Mouse (Mus musculus) MEL (cell line): ENCODE data around the gene Desi1. TPM values are rescaled to one million over a fixed set of nuclear protein-coding genes. Genes with fewer than 3 reads are reported as not detected.

Source experiments
- DNase-seq: peaks from one replicate; pipeline ENCODE4 v3.0.0; 2011; ENCODE audit warnings: low read depth, low spot score
- H3K27ac ChIP-seq: 2 replicates; pipeline ENCODE4 v1.5.1; 2012; ENCODE audit warnings: low read depth, mild to moderate bottlenecking, control low read depth, low read length, moderate library complexity; ENCODE audit not compliant: control insufficient read depth
- H3K27me3 ChIP-seq, 2 experiments: fragments of 150-350 bp in 1 of 2; sonication (generic) in 1 of 2; 2 replicates each; pipeline ENCODE4 v1.6.1; 2012; ENCODE audit warnings: low read length in 2 of 2, mild to moderate bottlenecking in 2 of 2, improper control_type of control experiment in 1 of 2, moderate library complexity in 1 of 2; ENCODE audit not compliant: insufficient read depth in 2 of 2, control insufficient read depth in 1 of 2
- H3K36me3 ChIP-seq, 2 experiments: 2 replicates each; pipeline ENCODE4 v1.6.1; 2012 to 2014; ENCODE audit warnings: low read length in 2 of 2, improper control_type of control experiment in 1 of 2, inconsistent platforms in 1 of 2, mild to moderate bottlenecking in 1 of 2; ENCODE audit not compliant: insufficient read depth in 2 of 2, control insufficient read depth in 1 of 2
- H3K4me1 ChIP-seq, 2 experiments: fragments of 150-350 bp in 1 of 2; sonication (generic) in 1 of 2; 2 replicates each; pipeline ENCODE4 v1.6.1; 2012; ENCODE audit warnings: low read length in 2 of 2, improper control_type of control experiment in 1 of 2, mild to moderate bottlenecking in 1 of 2; ENCODE audit not compliant: insufficient read depth in 2 of 2, control insufficient read depth in 1 of 2
- H3K4me3 ChIP-seq, 2 experiments: fragments of 150-350 bp in 1 of 2; sonication (generic) in 1 of 2; 2 replicates each; pipeline ENCODE4 v1.5.1; 2012; ENCODE audit warnings: low read depth in 2 of 2, low read length in 2 of 2, mild to moderate bottlenecking in 2 of 2, moderate library complexity in 2 of 2, control low read depth in 1 of 2, improper control_type of control experiment in 1 of 2; ENCODE audit not compliant: control insufficient read depth in 1 of 2, insufficient read depth in 1 of 2
- H3K79me2 ChIP-seq: 2 replicates; pipeline ENCODE4 v1.6.1; 2012; ENCODE audit warnings: mild to moderate bottlenecking, low read length, moderate library complexity; ENCODE audit not compliant: control insufficient read depth, poor library complexity, insufficient read depth
- H3K9ac ChIP-seq: 2 replicates; pipeline ENCODE4 v1.6.1; 2012; ENCODE audit warnings: low read depth, mild to moderate bottlenecking, control low read depth, low read length, moderate library complexity; ENCODE audit not compliant: control insufficient read depth, poor library complexity, severe bottlenecking
- H3K9me3 ChIP-seq: fragments of 150-350 bp; sonication (generic); replicated peaks from 2 replicates; pipeline ENCODE4 v1.6.1; 2012; ENCODE audit warnings: mild to moderate bottlenecking, low read length, improper control_type of control experiment, moderate library complexity; ENCODE audit not compliant: insufficient read depth
- CHD1 ChIP-seq: IDR thresholded peaks from 2 replicates; pipeline ENCODE4 v1.6.1; 2012; ENCODE audit warnings: low read depth, mild to moderate bottlenecking, inconsistent platforms, low read length, improper control_type of control experiment
- CTCF ChIP-seq, 3 experiments: IDR thresholded peaks in 2 of 3; conservative IDR thresholded peaks in 1 of 3; 2 replicates each; pipeline ENCODE4 v1.5.1; 2011 to 2012; ENCODE audit warnings: low read length in 3 of 3, low read depth in 2 of 3, mild to moderate bottlenecking in 2 of 3, improper control_type of control experiment in 1 of 3, inconsistent platforms in 1 of 3, mixed read lengths in 1 of 3, moderate library complexity in 1 of 3; ENCODE audit not compliant: control insufficient read depth in 1 of 3, insufficient read depth in 1 of 3, poor library complexity in 1 of 3, severe bottlenecking in 1 of 3
- ELF1 ChIP-seq: IDR thresholded peaks from 2 replicates; pipeline ENCODE4 v1.6.1; 2014; ENCODE audit warnings: low read depth, mild to moderate bottlenecking, inconsistent platforms, low read length, improper control_type of control experiment, moderate library complexity
- GATA1 ChIP-seq: IDR thresholded peaks from 2 replicates; pipeline ENCODE4 v1.6.1; 2011; ENCODE audit warnings: low read depth, low read length, improper control_type of control experiment
- HCFC1 ChIP-seq: IDR thresholded peaks from 2 replicates; pipeline ENCODE4 v1.6.1; 2012; ENCODE audit warnings: low read depth, mild to moderate bottlenecking, inconsistent platforms, low read length, improper control_type of control experiment, moderate library complexity
- KAT2A ChIP-seq: conservative IDR thresholded peaks from 2 replicates; pipeline ENCODE4 v1.6.1; 2012; ENCODE audit warnings: low read depth, low read length, improper control_type of control experiment, inconsistent platforms
- MAZ ChIP-seq: IDR thresholded peaks from 2 replicates; pipeline ENCODE4 v1.6.1; 2012; ENCODE audit warnings: low read depth, mild to moderate bottlenecking, inconsistent platforms, low read length, improper control_type of control experiment
- MXI1 ChIP-seq: IDR thresholded peaks from 2 replicates; pipeline ENCODE4 v1.6.1; 2011; ENCODE audit warnings: mild to moderate bottlenecking, low read depth, low read length, improper control_type of control experiment
- MYB ChIP-seq: IDR thresholded peaks from 2 replicates; pipeline ENCODE4 v1.6.1; 2011; ENCODE audit warnings: mild to moderate bottlenecking, low read depth, low read length, improper control_type of control experiment
- MYC ChIP-seq: IDR thresholded peaks from 2 replicates; pipeline ENCODE4 v1.6.1; 2011; ENCODE audit warnings: low read depth, mild to moderate bottlenecking, low read length, improper control_type of control experiment, moderate library complexity
- NRF1 ChIP-seq: IDR thresholded peaks from 2 replicates; pipeline ENCODE4 v1.6.1; 2014; ENCODE audit warnings: low read depth, mild to moderate bottlenecking, inconsistent platforms, low read length, improper control_type of control experiment, moderate library complexity; ENCODE audit not compliant: poor library complexity, insufficient read depth, severe bottlenecking
- POLR2A ChIP-seq, 2 experiments: IDR thresholded peaks; 2 replicates each; pipeline ENCODE4 v1.6.1; 2011 to 2012; ENCODE audit warnings: low read length in 2 of 2, mild to moderate bottlenecking in 2 of 2, control low read depth in 1 of 2, improper control_type of control experiment in 1 of 2, low read depth in 1 of 2, moderate library complexity in 1 of 2; ENCODE audit not compliant: control insufficient read depth in 1 of 2, insufficient read depth in 1 of 2, poor library complexity in 1 of 2
- POLR2AphosphoS2 ChIP-seq: IDR thresholded peaks from 2 replicates; pipeline ENCODE4 v1.6.1; 2011; ENCODE audit warnings: low read length, improper control_type of control experiment
- RAD21 ChIP-seq: IDR thresholded peaks from 2 replicates; pipeline ENCODE4 v1.6.1; 2011; ENCODE audit warnings: mild to moderate bottlenecking, low read depth, low read length, improper control_type of control experiment
- SIN3A ChIP-seq: IDR thresholded peaks from 2 replicates; pipeline ENCODE4 v1.6.1; 2012; ENCODE audit warnings: low read length, improper control_type of control experiment, inconsistent platforms
- TCF12 ChIP-seq: IDR thresholded peaks from 2 replicates; pipeline ENCODE4 v1.6.1; 2014; ENCODE audit warnings: low read depth, mild to moderate bottlenecking, inconsistent platforms, low read length, improper control_type of control experiment, moderate library complexity
- USF1 ChIP-seq: IDR thresholded peaks from 2 replicates; pipeline ENCODE4 v1.6.1; 2014; ENCODE audit warnings: low read depth, mild to moderate bottlenecking, inconsistent platforms, low read length, improper control_type of control experiment, moderate library complexity
- USF2 ChIP-seq, 2 experiments: IDR thresholded peaks; 2 replicates each; pipeline ENCODE4 v1.6.1; 2011 to 2012; ENCODE audit warnings: improper control_type of control experiment in 2 of 2, low read length in 2 of 2, borderline replicate concordance in 1 of 2, inconsistent platforms in 1 of 2, low read depth in 1 of 2, mild to moderate bottlenecking in 1 of 2; ENCODE audit not compliant: insufficient read depth in 1 of 2
- ZKSCAN1 ChIP-seq: IDR thresholded peaks from 2 replicates; pipeline ENCODE4 v1.6.1; 2012; ENCODE audit warnings: low read depth, mild to moderate bottlenecking, inconsistent platforms, low read length, improper control_type of control experiment, moderate library complexity
- ZNF384 ChIP-seq: IDR thresholded peaks from 2 replicates; pipeline ENCODE4 v1.6.1; 2012; ENCODE audit warnings: low read depth, mild to moderate bottlenecking, inconsistent platforms, low read length, improper control_type of control experiment
- polyA plus RNA-seq, 2 experiments: library from polyadenylated mRNA; stranded (reverse) in 1 of 2; unstranded in 1 of 2; fragments of >175 nt in 1 of 2; fragments of >200 nt in 1 of 2; gene quantifications; 2 replicates each; pipeline versions ENCODE4 v1.2.1 to v1.2.4; 2012; ENCODE audit warnings: low replicate concordance in 2 of 2, low read depth in 1 of 2; ENCODE audit not compliant: insufficient read length in 2 of 2, insufficient read depth in 1 of 2, missing spikeins in 1 of 2
- total RNA-seq: library from RNA; depleted of rRNA; stranded (reverse); fragments of 300-350 nt; gene quantifications from 2 replicates; pipeline ENCODE4 v1.2.3, GENCODE M21; 2012

Desi1 gene
- total and polyA plus RNA-seq, 3 experiments, result 26.3 to 116 TPM; not detected in 1

GRCm38 (mm10) chr15:82047080-82047883 is 13.6 kb upstream of the Desi1 start, which contains the start of gene Snu13 (continued):
- TF ChIP-seq NRF1 (no peak), SIN3A (peak; percentile 86), POLR2A (IDR thresholded peaks at IDR 0.05; ENCODE audit: control insufficient read depth in 1 of 2, insufficient read depth in 1 of 2, low read depth in 1 of 2, low read length in 2 of 2, poor library complexity in 1 of 2) (peak; percentile 74 to 82), MAZ (no peak), TCF12 (peak; percentile 69), ELF1 (peak; percentile 95), USF2 (IDR thresholded peaks at IDR 0.05; ENCODE audit: borderline replicate concordance in 1 of 2, insufficient read depth in 1 of 2, low read depth in 1 of 2, low read length in 2 of 2) (no peak), HCFC1 (peak; percentile 89), MYB (no peak), POLR2AphosphoS2 (peak; percentile 86; the same call in 1 of the 2 replicates), GATA1 (no peak), ZNF384 (peak; percentile 44; the same call in 1 of the 2 replicates), MYC (peak; percentile 75; the same call in 1 of the 2 replicates)
- TF ChIP-seq, all 39 proteins: peak for 14

DNA sequence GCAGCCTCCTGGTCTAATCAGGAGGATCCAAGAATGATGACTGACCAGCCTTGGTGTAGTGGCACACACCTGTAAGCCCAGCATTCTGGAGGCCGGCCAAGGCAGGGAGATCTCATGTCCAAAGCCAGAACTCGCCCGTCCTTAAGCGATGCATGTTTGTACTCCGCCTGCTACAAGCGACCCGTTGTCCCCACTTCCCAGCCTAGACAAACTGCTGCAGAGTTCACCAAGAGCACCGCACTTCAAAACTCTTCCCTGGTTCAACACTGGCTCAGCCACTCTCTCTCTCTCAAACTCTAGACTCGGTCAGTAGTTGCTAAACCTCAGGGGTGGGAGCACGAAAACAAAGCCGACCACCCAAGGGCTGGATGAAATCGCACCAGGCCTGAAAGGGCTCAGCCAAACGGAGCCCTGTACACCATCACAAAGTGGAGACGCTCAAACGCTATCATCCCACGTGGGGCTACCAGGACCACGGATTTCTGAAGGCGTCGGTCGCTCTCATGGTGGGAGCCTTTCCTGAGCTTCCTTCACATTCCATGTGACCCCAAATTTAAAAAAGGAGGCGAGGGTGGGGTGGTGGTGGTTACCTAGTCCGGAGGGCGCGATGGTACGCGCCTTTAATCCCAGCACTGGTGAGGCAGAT is 12.7 kb upstream of the Desi1 start:
- H3K27ac ChIP-seq, result peak overlapping the region; percentile 1; the same call in 1 of the 2 replicates
- peaks cover 44% of the 10 kb centered on the region for H3K79me2 ChIP-seq
- H3K36me3 ChIP-seq, result peaks cover 9 to 29% of the 10 kb centered on the region in 2 experiments
- peak; percentile 61 for DNase-seq
- TF ChIP-seq POLR2A (IDR thresholded peaks at IDR 0.05; ENCODE audit: control insufficient read depth in 1 of 2, insufficient read depth in 1 of 2, low read depth in 1 of 2, low read length in 2 of 2, poor library complexity in 1 of 2) (0 out of 4 replicates have a peak, but pooled peaks of 1 of the 2 experiments have one; percentile 12), CTCF (IDR thresholded peaks at IDR 0.05 in 2 of 3, conservative IDR thresholded peaks at IDR 0.05 in 1 of 3; ENCODE audit: control insufficient read depth in 1 of 3, insufficient read depth in 1 of 3, low read depth in 2 of 3, low read length in 3 of 3, poor library complexity in 1 of 3, severe bottlenecking in 1 of 3) (no peak), TCF12 (no peak), CHD1 (no peak), RAD21 (no peak), MXI1 (peak; percentile 75; the same call in 1 of the 2 replicates), SIN3A (peak; percentile 68), MYB (no peak), POLR2AphosphoS2 (no peak), USF1 (no peak), ZKSCAN1 (no peak), KAT2A (no peak)
- TF ChIP-seq, all 39 proteins: peak for 3
- Histone ChIP-seq H3K9me3 (no peaks in the 10 kb centered on the region), H3K4me1 (peaks cover 0 to 13% of the 10 kb centered on the region in 2 experiments; a peak in 3 of 4 replicates), H3K4me3 (peak overlapping the region; percentile 88 to 95), H3K27me3 (0 out of 4 replicates have a peak, but pooled peaks cover 0 to 2% of the 10 kb centered on the region in 2 experiments), H3K9ac (peak overlapping the region; percentile 94)
